Mouse (Mus musculus) hindbrain, embryonic 14.5 days (tissue): ENCODE measurements around the gene Rtn1. TPM values are rescaled to one million over a fixed set of nuclear protein-coding genes. Genes with fewer than 3 reads are reported as not detected.

Experiments
- ATAC-seq: fragments of 200-750 bp; cut with Nextera tagmentation; 2 replicates; pipeline ENCODE4 v1.8.0; 2017; ENCODE audit warnings: moderate number of reproducible peaks, mild to moderate bottlenecking, moderate TSS enrichment, moderate library complexity; ENCODE audit not compliant: low FRiP score
- DNase-seq: peaks from one replicate; pipeline ENCODE4 v3.0.0-alpha.2; 2015; ENCODE audit warnings: low spot score
- H3K27ac ChIP-seq: fragments of 300-500 bp; sonication (generic); 2 replicates; pipeline ENCODE4 v1.5.1; 2014; ENCODE audit warnings: mild to moderate bottlenecking, moderate library complexity
- H3K27me3 ChIP-seq: fragments of 300-500 bp; sonication (generic); 2 replicates; pipeline ENCODE4 v1.6.1; 2014; ENCODE audit warnings: mild to moderate bottlenecking, low read length, mixed read lengths; ENCODE audit not compliant: control insufficient read depth, insufficient read depth
- H3K36me3 ChIP-seq: fragments of 300-500 bp; sonication (generic); replicated peaks from 2 replicates; pipeline ENCODE4 v1.6.1; 2014; ENCODE audit not compliant: control insufficient read depth, insufficient read depth
- H3K4me1 ChIP-seq: fragments of 300-500 bp; sonication (generic); replicated peaks from 2 replicates; pipeline ENCODE4 v1.6.1; 2014; ENCODE audit warnings: antibody characterized with exemption, low read length, mixed read lengths; ENCODE audit not compliant: control insufficient read depth, insufficient read depth
- H3K4me2 ChIP-seq: fragments of 300-500 bp; sonication (generic); replicated peaks from 2 replicates; pipeline ENCODE4 v1.6.1; 2014; ENCODE audit warnings: mild to moderate bottlenecking, moderate library complexity
- H3K4me3 ChIP-seq: fragments of 300-500 bp; sonication (generic); replicated peaks from 2 replicates; pipeline ENCODE4 v1.5.1; 2014; ENCODE audit warnings: mild to moderate bottlenecking, low read length
- H3K9ac ChIP-seq: fragments of 300-500 bp; sonication (generic); 2 replicates; pipeline ENCODE4 v1.6.1; 2014
- H3K9me3 ChIP-seq: fragments of 300-500 bp; sonication (generic); 2 replicates; pipeline ENCODE4 v1.6.1; 2016; ENCODE audit warnings: low read length; ENCODE audit not compliant: control insufficient read depth
- WGBS: fragments of 180-500 bp; shearing (Covaris S2); extraction: QIAGEN DNeasy Blood & Tissue Kit; methylation state at CpG from one replicate; pipeline ENCODE4 v1.1.7; 2014; 5-methylcytosine and 5-hydroxymethylcytosine counted together
- polyA plus RNA-seq: library from polyadenylated mRNA; unstranded; fragments of >200 nt; fragmentation: Nextera tagmentation; extraction: Ambion mirVana; gene quantifications from 2 replicates; pipeline ENCODE4 v1.2.1, GENCODE M21; 2014

Gene Rtn1
- polyA plus RNA-seq, 1 experiment from 2014 or later = 2,853 TPM

DNA sequence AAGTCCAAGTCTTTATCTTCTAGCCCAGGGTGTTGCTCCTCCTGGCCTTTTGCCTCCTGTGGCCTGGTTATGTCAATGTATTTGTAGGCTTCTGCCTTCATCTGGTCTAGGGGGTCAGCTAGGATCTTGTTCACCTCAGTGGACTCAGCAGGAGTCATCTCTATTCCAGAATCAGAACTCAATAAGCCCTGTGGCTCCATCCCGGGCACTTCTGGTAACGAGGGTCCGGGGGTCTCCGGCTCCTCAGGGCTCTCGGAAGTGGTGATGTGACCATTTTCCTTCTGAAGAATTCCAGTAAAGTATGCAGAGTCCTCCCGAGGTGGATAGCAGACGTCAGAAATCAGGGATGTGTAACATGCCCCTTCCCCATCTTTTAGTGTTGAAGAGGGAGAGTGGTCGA, 100.3 kb downstream of the Rtn1 start:
- H3K4me2 ChIP-seq = no peak overlapping the region
- no peak overlapping the region for H3K4me3 ChIP-seq
- H3K36me3 ChIP-seq = peaks cover 1% of the 10 kb centered on the region

GRCm38 (mm10) chr12:72306281-72306680, 102.6 kb downstream of the Rtn1 start:
- DNase-seq (no peak), ATAC-seq (no peak)
- no peaks in the 10 kb centered on the region for H3K9me3 ChIP-seq
- H3K36me3 ChIP-seq = peaks cover 5% of the 10 kb centered on the region
- H3K27me3 ChIP-seq = no peaks in the 10 kb centered on the region
- H3K9ac ChIP-seq = no peak overlapping the region
- WGBS = 92% methylated on average over 11 of the region's 11 CpGs
- no peak overlapping the region for H3K4me2 ChIP-seq
- no peak overlapping the region for H3K27ac ChIP-seq
- no peak overlapping the region for H3K4me3 ChIP-seq
- H3K4me1 ChIP-seq = peaks cover 26% of the 10 kb centered on the region

More for the DNA sequence above, 100.3 kb downstream of the Rtn1 start:
- no peak overlapping the region for H3K27ac ChIP-seq
- ATAC-seq (no peak), DNase-seq (no peak)
- peaks cover 22% of the 10 kb centered on the region for H3K4me1 ChIP-seq
- no peaks in the 10 kb centered on the region for H3K9me3 ChIP-seq
- WGBS = 74% methylated on average over 8 of the region's 8 CpGs
- H3K9ac ChIP-seq = no peak overlapping the region
- no peaks in the 10 kb centered on the region for H3K27me3 ChIP-seq

DNA sequence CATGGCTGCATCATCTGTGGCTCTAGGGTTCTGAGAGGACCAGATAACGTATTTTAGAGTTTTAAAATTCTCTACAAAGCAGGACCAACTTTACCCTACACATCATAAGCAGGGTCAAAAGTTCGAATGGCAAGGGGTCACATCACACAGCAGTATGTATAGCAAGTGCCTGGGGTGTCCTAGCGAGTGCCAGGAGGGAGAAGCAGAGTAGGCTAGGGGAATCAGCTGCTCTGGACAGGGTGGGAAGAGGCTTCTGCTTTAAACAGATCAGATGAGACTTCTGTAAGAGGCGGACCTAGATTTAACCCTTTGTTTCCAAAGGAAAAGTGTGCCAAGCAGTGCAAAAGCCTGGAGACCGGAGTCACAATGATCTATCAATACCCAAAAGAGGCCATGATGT, 103.4 kb downstream of the Rtn1 start:
- Histone ChIP-seq H3K9me3 (no peaks in the 10 kb centered on the region), H3K4me1 (peaks cover 26% of the 10 kb centered on the region), H3K27me3 (no peaks in the 10 kb centered on the region), H3K4me3 (no peak overlapping the region), H3K36me3 (peaks cover 5% of the 10 kb centered on the region), H3K27ac (no peak overlapping the region), H3K9ac (no peak overlapping the region), H3K4me2 (no peak overlapping the region)
- no peak for DNase-seq
- 49% methylated on average over 5 of the region's 5 CpGs for WGBS
- ATAC-seq = no peak

DNA sequence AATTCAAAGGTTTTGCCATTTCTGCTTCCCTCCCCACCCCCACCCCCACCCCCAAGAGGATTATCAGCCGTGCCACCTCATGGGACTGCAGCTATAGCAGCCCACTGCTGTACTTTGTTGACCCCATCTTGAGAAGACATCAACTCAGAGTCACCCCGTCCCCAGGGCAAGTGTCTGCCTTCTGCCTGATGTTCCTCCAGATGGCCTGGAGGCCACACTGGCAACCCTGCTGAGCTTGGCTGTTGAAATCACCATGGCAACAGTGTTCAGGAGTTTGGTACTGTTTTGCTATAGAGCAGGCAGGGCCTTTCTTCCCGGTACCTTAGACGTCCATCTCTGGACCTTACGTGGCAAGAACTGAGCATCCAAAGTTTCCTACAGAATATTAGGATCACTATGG, 103.9 kb downstream of the Rtn1 start:
- Histone ChIP-seq H3K27me3 (no peaks in the 10 kb centered on the region), H3K9ac (no peak overlapping the region), H3K27ac (no peak overlapping the region), H3K4me2 (no peak overlapping the region), H3K4me1 (peaks cover 26% of the 10 kb centered on the region), H3K36me3 (peaks cover 5% of the 10 kb centered on the region), H3K9me3 (no peaks in the 10 kb centered on the region), H3K4me3 (no peak overlapping the region)
- DNase-seq (peak; percentile 46), ATAC-seq (peak; percentile 68; the same call in 1 of the 2 replicates)
- 14% methylated on average over 5 of the region's 5 CpGs for WGBS

- no peak overlapping the region for H3K4me3 ChIP-seq
- peaks cover 5% of the 10 kb centered on the region for H3K36me3 ChIP-seq
- H3K9me3 ChIP-seq = no peaks in the 10 kb centered on the region
- ATAC-seq (no peak), DNase-seq (no peak)
- peaks cover 26% of the 10 kb centered on the region for H3K4me1 ChIP-seq
- H3K27ac ChIP-seq = no peak overlapping the region
- H3K27me3 ChIP-seq = no peaks in the 10 kb centered on the region
- no peak overlapping the region for H3K9ac ChIP-seq
- 23% methylated on average over 5 of the region's 5 CpGs for WGBS
- H3K4me2 ChIP-seq = no peak overlapping the region; the same call in 1 of the 2 replicates
Observed at GRCm38 (mm10) chr12:72304347-72304688, 104.5 kb downstream of the Rtn1 start.

DNA sequence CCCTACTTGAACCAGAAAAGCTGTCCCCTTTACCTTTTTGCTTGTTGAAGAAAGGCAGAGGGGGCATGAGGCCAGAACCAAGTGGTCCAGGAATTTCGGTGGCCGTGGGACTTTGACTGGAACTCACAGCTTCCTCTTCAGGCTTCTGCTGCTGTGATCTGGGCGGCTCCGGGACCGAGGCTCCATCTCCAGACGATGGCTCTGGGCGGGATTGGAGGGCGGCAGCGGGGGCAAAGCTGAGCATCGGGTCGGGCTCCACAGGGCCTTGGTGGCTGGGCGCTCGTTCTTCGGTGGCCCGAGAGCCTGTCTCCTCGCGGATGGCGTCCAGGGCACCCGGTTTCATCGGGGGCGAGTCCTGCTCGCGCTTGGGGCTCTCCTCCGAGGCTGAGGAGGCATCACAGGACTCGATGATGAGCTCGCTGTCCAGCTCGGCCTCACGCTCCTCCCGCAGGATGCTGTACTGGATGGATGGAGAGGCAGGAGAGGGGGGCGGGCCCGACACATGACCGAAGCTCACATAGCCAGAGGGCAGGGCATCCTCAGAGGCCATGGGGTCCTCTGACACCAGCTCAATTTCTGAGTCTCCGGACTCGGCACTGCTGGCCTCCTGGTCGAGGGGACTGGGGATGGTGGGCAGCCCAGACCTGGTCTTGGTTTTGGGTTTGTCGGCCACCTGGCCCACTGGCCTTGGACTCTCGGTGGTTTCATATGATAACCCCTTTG, 105.1 kb downstream of the Rtn1 start:
- 66% methylated on average over 37 of the region's 37 CpGs for WGBS
- H3K4me2 ChIP-seq = no peak overlapping the region; the same call in 1 of the 2 replicates
- no peak overlapping the region for H3K4me3 ChIP-seq
- no peak for ATAC-seq
- no peak overlapping the region for H3K9ac ChIP-seq
- no peak for DNase-seq
- 0 out of 2 replicates have a peak overlapping the region, but pooled peaks have one; percentile 29 for H3K27ac ChIP-seq
- H3K27me3 ChIP-seq = no peaks in the 10 kb centered on the region
- H3K4me1 ChIP-seq = peaks cover 26% of the 10 kb centered on the region
- peaks cover 5% of the 10 kb centered on the region for H3K36me3 ChIP-seq
- no peaks in the 10 kb centered on the region for H3K9me3 ChIP-seq

GRCm38 (mm10) chr12:72301431-72301830, 107.4 kb downstream of the Rtn1 start:
- ATAC-seq (no peak), DNase-seq (no peak)
- peaks cover 26% of the 10 kb centered on the region for H3K4me1 ChIP-seq
- no peaks in the 10 kb centered on the region for H3K9me3 ChIP-seq
- H3K27ac ChIP-seq = no peak overlapping the region
- WGBS = 38% methylated on average over 8 of the region's 8 CpGs
- no peaks in the 10 kb centered on the region for H3K27me3 ChIP-seq
- no peak overlapping the region for H3K9ac ChIP-seq
- no peak overlapping the region for H3K4me2 ChIP-seq
- no peak overlapping the region for H3K4me3 ChIP-seq
- peaks cover 5% of the 10 kb centered on the region for H3K36me3 ChIP-seq

- ATAC-seq (no peak), DNase-seq (no peak)
- Histone ChIP-seq H3K27me3 (no peaks in the 10 kb centered on the region), H3K4me1 (peaks cover 26% of the 10 kb centered on the region), H3K4me3 (no peak overlapping the region), H3K4me2 (no peak overlapping the region), H3K27ac (no peak overlapping the region), H3K36me3 (peaks cover 5% of the 10 kb centered on the region), H3K9ac (no peak overlapping the region), H3K9me3 (no peaks in the 10 kb centered on the region)
- 82% methylated on average over 8 of the region's 8 CpGs for WGBS
Observed at GRCm38 (mm10) chr12:72300971-72301370, 107.9 kb downstream of the Rtn1 start.

GRCm38 (mm10) chr12:72298222-72298621, 110.6 kb downstream of the Rtn1 start:
- Histone ChIP-seq H3K4me2 (no peak overlapping the region), H3K9ac (no peak overlapping the region), H3K4me1 (peaks cover 4% of the 10 kb centered on the region; the same call in 1 of the 2 replicates), H3K4me3 (no peak overlapping the region), H3K27ac (peak overlapping the region; percentile 39; the same call in 1 of the 2 replicates), H3K36me3 (peaks cover 1% of the 10 kb centered on the region), H3K27me3 (no peaks in the 10 kb centered on the region), H3K9me3 (no peaks in the 10 kb centered on the region)
- ATAC-seq (no peak), DNase-seq (no peak)
- 43% methylated on average over 7 of the region's 7 CpGs for WGBS
